Mouse (Mus musculus) midbrain, embryonic 15.5 days (tissue): ENCODE data around the gene Bbc3. TPM values are rescaled to one million over a fixed set of nuclear protein-coding genes. Genes with fewer than 3 reads are reported as not detected.

Experiments
- ATAC-seq: fragments of 200-750 bp; cut with Nextera tagmentation; replicated peaks from 2 replicates; pipeline ENCODE4 v1.8.0; 2017; ENCODE audit warnings: moderate TSS enrichment
- H3K27ac ChIP-seq: fragments of 300-500 bp; sonication (generic); 2 replicates; pipeline ENCODE4 v1.5.1; 2015; ENCODE audit warnings: mild to moderate bottlenecking, inconsistent platforms
- H3K27me3 ChIP-seq: fragments of 300-500 bp; sonication (generic); replicated peaks from 2 replicates; pipeline ENCODE4 v1.6.1; 2015; ENCODE audit warnings: inconsistent platforms
- H3K36me3 ChIP-seq: fragments of 300-500 bp; sonication (generic); replicated peaks from 2 replicates; pipeline ENCODE4 v1.6.1; 2015; ENCODE audit warnings: inconsistent platforms
- H3K4me1 ChIP-seq: fragments of 300-500 bp; sonication (generic); 2 replicates; pipeline ENCODE4 v1.6.1; 2015; ENCODE audit warnings: inconsistent platforms
- H3K4me2 ChIP-seq: fragments of 300-500 bp; sonication (generic); 2 replicates; pipeline ENCODE4 v1.6.1; 2015; ENCODE audit warnings: inconsistent platforms, mild to moderate bottlenecking, moderate library complexity
- H3K4me3 ChIP-seq: fragments of 300-500 bp; sonication (generic); 2 replicates; pipeline ENCODE4 v1.5.1; 2015; ENCODE audit warnings: mild to moderate bottlenecking, inconsistent platforms
- H3K9ac ChIP-seq: fragments of 300-500 bp; sonication (generic); 2 replicates; pipeline ENCODE4 v1.6.1; 2015; ENCODE audit warnings: mild to moderate bottlenecking, inconsistent platforms
- H3K9me3 ChIP-seq: fragments of 300-500 bp; sonication (generic); 2 replicates; pipeline ENCODE4 v1.6.1; 2016; ENCODE audit warnings: inconsistent platforms
- WGBS: fragments of 180-500 bp; shearing (Covaris S2); methylation state at CpG from one replicate; pipeline ENCODE4 v1.1.7; 2015; ENCODE audit warnings: mixed read lengths; 5-methylcytosine and 5-hydroxymethylcytosine counted together
- polyA plus RNA-seq: library from polyadenylated mRNA; unstranded; fragments of >200 nt; fragmentation: Nextera tagmentation; extraction: Ambion mirVana; gene quantifications from 2 replicates; pipeline ENCODE4 v1.2.1, GENCODE M21; 2015

Bbc3 gene
- polyA plus RNA-seq, 1 experiment from 2014 or later, result 35.0 TPM

DNA sequence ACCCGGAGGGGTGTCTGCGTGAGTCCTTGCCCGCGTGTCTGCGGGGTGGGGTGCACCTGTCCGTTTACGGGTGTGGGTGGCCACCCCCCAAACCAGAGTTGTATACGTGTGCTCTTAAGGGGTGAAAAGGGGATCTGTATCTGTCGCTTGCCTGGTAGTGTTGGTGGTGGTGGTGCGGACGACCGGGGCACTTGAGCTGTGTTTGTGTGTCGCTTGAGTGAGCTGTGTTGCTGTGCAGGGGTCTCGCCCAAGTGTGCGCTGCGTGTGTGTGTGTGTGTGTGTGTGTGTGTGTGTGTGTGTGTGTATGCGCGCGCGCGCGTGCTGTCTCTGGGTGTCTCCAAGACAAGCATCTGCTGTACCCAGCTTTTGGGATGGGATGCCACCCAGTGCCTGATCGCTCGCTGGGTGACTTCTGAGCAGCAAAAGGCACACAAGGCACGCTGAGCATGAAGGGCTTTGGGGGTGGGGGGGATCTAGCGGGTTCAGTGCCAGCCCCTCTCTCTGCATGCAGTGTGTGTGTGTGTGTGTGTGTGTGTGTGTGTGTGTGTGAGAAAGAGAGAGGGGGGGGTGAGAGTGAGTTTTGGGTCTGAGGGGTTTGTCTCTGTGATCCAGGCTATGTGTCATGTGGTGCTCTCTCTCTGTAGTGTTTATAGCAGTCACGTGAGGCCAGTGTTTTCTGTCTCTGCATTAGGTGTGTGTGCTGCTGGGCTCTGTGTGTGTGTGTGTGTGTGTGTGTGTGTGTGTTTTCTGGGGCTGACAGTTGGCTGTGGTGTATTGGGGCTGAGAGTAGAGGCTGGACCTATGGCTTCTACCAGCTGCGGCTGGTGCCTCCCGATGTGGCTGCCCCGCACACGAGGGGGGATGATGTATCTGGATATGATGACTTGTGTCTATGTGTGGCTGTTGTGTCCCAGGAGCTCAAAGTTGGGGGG, 2.6 kb downstream of the Bbc3 start:
- Histone ChIP-seq H3K27me3 (no peaks in the 10 kb centered on the region), H3K4me2 (peak overlapping the region; percentile 99), H3K9me3 (no peaks in the 10 kb centered on the region), H3K36me3 (no peaks in the 10 kb centered on the region), H3K9ac (peak overlapping the region; percentile 80), H3K4me3 (peak overlapping the region; percentile 76), H3K27ac (peak overlapping the region; percentile 96), H3K4me1 (peaks cover 57% of the 10 kb centered on the region)
- peak; percentile 6 for ATAC-seq
- 1% methylated on average over 31 of the region's 31 CpGs for WGBS

DNA sequence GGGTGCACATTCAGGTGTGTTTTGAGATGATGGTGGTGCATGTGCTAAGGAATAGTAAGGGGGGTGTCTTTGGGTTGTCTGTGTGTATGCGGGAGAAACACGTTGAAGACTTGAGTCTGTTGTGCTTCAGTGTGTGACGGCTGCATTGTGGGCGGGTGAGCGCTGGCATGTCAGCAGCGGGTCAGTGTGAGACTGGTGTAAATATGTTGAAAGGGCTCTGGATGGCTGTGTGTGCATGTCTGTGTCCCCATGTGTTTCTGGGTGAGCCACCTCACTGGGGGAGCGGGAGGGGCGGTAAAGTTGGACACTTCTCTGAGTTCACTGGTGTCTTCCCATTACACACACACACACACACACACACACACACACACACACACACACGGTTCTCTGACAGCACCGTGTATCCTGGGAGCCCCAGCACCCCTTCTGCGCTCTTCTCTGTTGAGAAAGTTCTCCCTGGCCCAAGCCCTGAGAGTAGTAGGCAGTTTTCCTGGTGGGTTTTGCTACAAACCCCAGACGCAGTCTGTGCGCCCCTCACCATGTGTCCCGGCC, 3.3 kb downstream of the Bbc3 start:
- H3K27ac ChIP-seq, result peak overlapping the region; percentile 96
- under 1% methylated on average over 14 of the region's 14 CpGs for WGBS
- peak overlapping the region; percentile 80 for H3K9ac ChIP-seq
- 0 out of 2 replicates have a peak, but pooled peaks have one; percentile 0 for ATAC-seq
- H3K4me2 ChIP-seq, result peak overlapping the region; percentile 99
- peaks cover 57% of the 10 kb centered on the region for H3K4me1 ChIP-seq
- H3K4me3 ChIP-seq, result peak overlapping the region; percentile 76
- no peaks in the 10 kb centered on the region for H3K36me3 ChIP-seq
- no peaks in the 10 kb centered on the region for H3K9me3 ChIP-seq
- H3K27me3 ChIP-seq, result no peaks in the 10 kb centered on the region

DNA sequence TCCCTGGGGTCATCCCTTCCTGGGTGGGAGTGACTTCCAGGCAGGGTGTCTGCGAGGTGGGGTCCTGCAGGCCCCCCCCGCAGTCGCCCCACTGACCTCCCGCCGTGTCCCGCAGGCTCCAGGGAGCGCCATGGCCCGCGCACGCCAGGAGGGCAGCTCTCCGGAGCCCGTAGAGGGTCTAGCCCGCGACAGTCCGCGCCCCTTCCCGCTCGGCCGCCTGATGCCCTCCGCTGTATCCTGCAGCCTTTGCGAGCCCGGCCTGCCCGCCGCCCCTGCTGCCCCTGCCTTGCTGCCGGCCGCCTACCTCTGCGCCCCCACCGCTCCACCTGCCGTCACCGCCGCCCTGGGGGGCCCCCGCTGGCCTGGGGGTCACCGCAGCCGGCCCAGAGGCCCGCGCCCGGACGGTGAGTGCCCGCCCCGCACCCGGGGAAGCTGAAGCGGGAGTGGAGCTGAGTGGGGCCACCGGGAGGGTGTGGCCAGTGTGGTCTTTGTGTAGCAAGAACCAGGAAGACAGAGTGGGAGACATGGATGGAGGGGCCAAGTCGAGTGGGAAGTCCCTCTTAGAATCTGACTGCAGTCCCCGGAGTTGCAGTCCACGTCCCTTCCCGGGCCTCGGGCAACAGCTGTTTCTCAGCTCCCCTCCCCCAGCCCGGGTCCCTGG, 3.9 kb downstream of the Bbc3 start:
- H3K9me3 ChIP-seq, result no peaks in the 10 kb centered on the region
- no peaks in the 10 kb centered on the region for H3K36me3 ChIP-seq
- peak overlapping the region; percentile 99 for H3K4me2 ChIP-seq
- H3K9ac ChIP-seq, result peak overlapping the region; percentile 80
- peaks cover 57% of the 10 kb centered on the region for H3K4me1 ChIP-seq
- H3K27me3 ChIP-seq, result no peaks in the 10 kb centered on the region
- peak overlapping the region; percentile 96 for H3K27ac ChIP-seq
- no peak for ATAC-seq
- H3K4me3 ChIP-seq, result peak overlapping the region; percentile 76
- WGBS, result under 1% methylated on average over 45 of the region's 49 CpGs

DNA sequence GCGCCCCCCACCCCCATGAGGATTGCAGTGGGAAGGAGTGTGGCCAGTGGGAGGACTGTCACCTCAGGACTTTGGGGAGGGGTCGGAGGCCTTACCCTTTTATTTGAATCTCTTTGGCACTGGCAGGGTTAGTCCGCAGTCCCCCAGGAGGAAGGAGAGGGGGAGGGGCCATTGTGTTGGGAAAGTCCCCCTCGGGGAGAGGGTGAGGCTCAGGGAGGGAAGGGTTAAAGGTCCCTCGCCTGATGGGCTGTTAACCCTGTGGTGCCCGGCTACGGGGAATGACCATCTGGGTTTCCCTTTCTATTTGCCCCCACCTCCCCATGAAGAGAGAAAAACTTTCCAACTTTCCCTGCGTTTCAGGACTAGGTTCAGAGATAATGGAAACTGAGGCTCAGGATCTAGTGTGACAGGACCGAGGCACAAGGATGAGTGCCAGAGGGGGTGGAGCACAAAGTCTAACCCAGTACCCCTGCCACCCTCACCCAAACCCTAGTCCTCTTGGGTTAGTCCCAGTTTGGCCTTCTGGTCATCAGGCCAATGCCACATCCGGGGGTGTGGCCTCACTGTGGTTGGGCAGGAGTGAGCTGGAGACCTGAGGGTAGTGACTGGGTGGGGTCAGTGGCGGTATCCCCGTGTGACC, 4.6 kb downstream of the Bbc3 start:
- peak overlapping the region; percentile 99 for H3K4me2 ChIP-seq
- H3K4me3 ChIP-seq, result peak overlapping the region; percentile 76
- no peak for ATAC-seq
- H3K27ac ChIP-seq, result peak overlapping the region; percentile 96
- under 1% methylated on average over 11 of the region's 12 CpGs for WGBS
- no peaks in the 10 kb centered on the region for H3K9me3 ChIP-seq
- H3K36me3 ChIP-seq, result no peaks in the 10 kb centered on the region
- peak overlapping the region; percentile 80 for H3K9ac ChIP-seq
- no peaks in the 10 kb centered on the region for H3K27me3 ChIP-seq
- peaks cover 57% of the 10 kb centered on the region for H3K4me1 ChIP-seq

DNA sequence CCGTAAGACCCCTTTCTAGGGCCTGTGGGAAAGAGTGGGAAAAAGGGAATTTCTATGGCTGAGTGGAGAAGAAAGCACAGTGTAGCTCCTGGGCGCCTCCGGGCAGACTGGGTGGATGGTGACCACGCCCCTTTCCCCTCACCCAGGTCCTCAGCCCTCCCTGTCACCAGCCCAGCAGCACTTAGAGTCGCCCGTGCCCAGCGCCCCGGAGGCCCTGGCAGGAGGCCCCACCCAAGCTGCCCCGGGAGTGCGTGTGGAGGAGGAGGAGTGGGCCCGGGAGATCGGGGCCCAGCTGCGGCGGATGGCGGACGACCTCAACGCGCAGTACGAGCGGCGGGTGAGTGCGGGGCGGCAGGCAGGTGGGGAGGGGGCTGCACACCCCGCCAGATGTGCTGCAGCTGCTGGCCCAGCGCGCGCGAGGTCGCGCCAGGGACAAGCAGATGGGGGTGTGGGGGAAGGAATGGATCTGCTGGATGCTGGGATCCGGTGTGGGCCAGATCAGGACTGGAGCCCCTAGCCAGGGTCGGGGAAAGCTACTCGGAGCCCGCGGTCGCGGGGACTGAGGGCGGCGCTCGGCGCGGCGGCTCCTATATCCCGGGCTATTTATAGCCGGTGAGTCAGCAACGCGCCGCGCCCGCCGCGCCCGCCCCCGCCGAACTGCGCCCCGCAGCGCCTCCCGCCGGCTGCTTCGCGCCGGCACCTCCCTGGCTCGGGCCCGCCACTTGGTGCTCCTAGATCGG, 5.5 kb downstream of the Bbc3 start:
- Histone ChIP-seq H3K4me1 (peaks cover 57% of the 10 kb centered on the region), H3K9ac (peak overlapping the region; percentile 72), H3K4me2 (peak overlapping the region; percentile 99), H3K4me3 (peak overlapping the region; percentile 76), H3K27ac (peak overlapping the region; percentile 96), H3K27me3 (no peaks in the 10 kb centered on the region), H3K9me3 (no peaks in the 10 kb centered on the region), H3K36me3 (no peaks in the 10 kb centered on the region)
- under 1% methylated on average over 64 of the region's 66 CpGs for WGBS
- peak; percentile 62 for ATAC-seq

DNA sequence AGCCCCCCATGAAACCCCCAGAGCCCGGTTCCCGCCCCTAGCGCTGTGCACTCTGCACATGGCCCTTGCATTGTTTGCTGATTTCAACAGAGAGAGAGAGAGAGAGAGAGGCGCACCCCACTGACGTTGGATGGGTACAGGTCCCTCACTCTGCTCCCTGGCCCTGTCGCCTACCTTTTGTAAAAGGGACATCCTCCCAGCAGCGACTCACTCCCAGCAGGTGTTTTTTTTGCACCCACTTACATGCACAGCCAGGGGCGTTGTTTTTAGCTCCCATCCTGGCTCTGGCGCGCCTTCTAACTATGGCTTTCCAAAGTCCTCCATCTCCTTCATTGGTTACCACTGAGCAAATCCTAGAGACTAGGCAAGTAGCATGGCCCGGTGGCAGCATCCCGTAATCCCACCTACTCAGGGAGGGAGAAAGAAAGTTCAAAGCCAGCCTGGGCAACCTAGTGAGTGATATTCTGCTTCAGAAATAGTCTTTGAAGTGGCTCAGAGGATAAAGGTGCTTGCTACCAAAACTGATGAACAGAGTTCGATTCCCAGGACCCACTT, 6.1 kb downstream of the Bbc3 start:
- H3K4me2 ChIP-seq, result peak overlapping the region; percentile 99
- peak overlapping the region; percentile 96 for H3K27ac ChIP-seq
- peaks cover 51% of the 10 kb centered on the region for H3K4me1 ChIP-seq
- no peaks in the 10 kb centered on the region for H3K9me3 ChIP-seq
- H3K9ac ChIP-seq, result peak overlapping the region; percentile 72
- no peaks in the 10 kb centered on the region for H3K36me3 ChIP-seq
- ATAC-seq, result peak; percentile 28
- H3K4me3 ChIP-seq, result peak overlapping the region; percentile 76
- no peaks in the 10 kb centered on the region for H3K27me3 ChIP-seq
- 10% methylated on average over 13 of the region's 13 CpGs for WGBS

DNA sequence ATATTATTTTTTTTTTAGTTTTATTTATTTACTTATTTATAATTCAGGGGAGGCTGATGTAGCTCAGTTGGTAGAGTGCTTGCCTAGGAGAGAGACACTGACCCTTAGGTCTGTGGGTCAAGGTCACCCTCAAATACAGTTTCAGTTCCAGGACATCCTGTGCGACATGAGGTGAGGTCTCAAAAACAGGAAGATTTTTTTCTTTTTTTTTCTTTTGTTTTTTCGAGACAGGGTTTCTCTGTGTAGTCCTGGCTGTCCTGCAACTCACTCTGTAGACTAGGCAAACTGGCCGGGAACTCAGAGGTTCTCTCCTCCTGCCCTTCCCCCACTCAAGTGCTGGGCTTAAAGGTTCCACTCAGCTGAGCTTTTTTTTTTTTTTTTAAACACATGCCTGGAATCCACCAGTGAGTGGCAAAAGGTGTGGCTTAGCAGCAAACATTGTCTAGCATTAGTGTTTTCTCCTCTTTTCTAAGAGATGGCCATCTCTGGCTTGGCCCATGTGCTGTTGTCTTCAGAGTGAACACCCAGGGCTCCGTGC, 7.1 kb downstream of the Bbc3 start:
- ATAC-seq, result no peak
- Histone ChIP-seq H3K9ac (no peak overlapping the region), H3K36me3 (no peaks in the 10 kb centered on the region), H3K27me3 (no peaks in the 10 kb centered on the region), H3K4me2 (no peak overlapping the region), H3K4me1 (peaks cover 41% of the 10 kb centered on the region), H3K4me3 (no peak overlapping the region), H3K27ac (no peak overlapping the region), H3K9me3 (no peaks in the 10 kb centered on the region)
- WGBS, result 73% methylated on average over 4 of the region's 4 CpGs

DNA sequence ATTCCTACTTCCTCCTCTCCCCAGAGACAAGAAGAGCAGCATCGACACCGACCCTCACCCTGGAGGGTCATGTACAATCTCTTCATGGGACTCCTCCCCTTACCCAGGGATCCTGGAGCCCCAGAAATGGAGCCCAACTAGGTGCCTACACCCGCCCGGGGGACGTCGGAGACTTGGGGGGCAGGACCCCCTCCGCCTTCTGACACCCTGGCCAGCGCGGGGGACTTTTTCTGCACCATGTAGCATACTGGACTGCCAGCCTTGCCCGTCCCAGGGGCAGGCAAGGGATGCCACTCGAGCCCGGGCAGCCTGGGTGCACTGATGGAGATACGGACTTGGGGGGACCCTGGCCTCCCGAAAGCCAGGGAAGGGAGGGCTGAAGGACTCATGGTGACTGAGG, 8.9 kb downstream of the Bbc3 start:
- Histone ChIP-seq H3K4me3 (no peak overlapping the region), H3K27me3 (no peaks in the 10 kb centered on the region), H3K27ac (no peak overlapping the region), H3K9me3 (no peaks in the 10 kb centered on the region), H3K9ac (no peak overlapping the region), H3K4me2 (no peak overlapping the region), H3K4me1 (peaks cover 23% of the 10 kb centered on the region), H3K36me3 (no peaks in the 10 kb centered on the region)
- ATAC-seq, result no peak
- 81% methylated on average over 14 of the region's 14 CpGs for WGBS

DNA sequence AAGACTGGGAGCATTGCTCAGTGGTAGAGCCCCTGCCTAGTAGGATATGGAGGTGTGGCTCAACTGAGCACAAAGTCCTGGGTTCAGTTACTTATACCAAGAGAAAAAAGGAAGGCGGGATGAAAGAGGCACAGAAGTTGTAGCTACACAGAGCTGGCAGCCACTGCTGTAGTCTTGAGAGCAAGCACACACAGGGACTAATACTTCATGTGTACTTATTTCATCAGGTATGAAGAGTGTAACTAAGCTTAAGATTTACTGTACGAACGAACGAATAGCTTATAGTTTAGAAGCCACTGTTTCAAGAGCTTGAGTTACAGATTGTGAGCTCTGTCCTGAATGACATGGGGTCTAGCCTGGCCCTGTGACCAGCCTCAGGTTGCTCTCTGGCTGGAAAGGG, 11.0 kb downstream of the Bbc3 start:
- Histone ChIP-seq H3K4me3 (no peak overlapping the region), H3K9ac (no peak overlapping the region), H3K27ac (no peak overlapping the region), H3K4me2 (no peak overlapping the region), H3K36me3 (no peaks in the 10 kb centered on the region), H3K9me3 (no peaks in the 10 kb centered on the region), H3K4me1 (0 out of 2 replicates have a peak, but pooled peaks cover 3% of the 10 kb centered on the region), H3K27me3 (no peaks in the 10 kb centered on the region)
- no peak for ATAC-seq
- 96% methylated on average over 4 of the region's 4 CpGs for WGBS

DNA sequence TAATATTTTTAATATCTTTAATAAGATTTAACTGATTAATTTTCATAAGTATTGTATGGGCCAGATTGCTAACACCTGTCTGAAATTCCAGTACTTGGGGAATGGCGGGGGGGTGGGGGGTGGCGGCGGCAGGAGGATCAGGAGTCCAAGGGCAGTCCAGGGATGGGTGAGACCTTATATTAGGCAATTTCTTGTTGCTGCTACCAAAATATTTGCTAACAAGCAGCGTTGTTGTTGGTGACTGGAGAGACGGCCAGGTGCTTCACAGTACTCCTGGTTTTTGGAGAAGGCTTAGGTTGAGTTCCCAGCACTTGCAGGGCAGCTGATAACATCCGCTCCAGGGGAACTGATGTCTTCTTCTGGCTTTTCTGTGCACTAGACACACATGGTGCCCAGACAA, 12.3 kb downstream of the Bbc3 start:
- WGBS, result 86% methylated on average over 6 of the region's 6 CpGs
- H3K36me3 ChIP-seq, result no peaks in the 10 kb centered on the region
- H3K9me3 ChIP-seq, result no peaks in the 10 kb centered on the region
- no peak overlapping the region for H3K4me3 ChIP-seq
- no peaks in the 10 kb centered on the region for H3K27me3 ChIP-seq
- H3K4me1 ChIP-seq, result no peaks in the 10 kb centered on the region
- no peak overlapping the region for H3K4me2 ChIP-seq
- no peak overlapping the region for H3K27ac ChIP-seq
- no peak for ATAC-seq
- no peak overlapping the region for H3K9ac ChIP-seq

DNA sequence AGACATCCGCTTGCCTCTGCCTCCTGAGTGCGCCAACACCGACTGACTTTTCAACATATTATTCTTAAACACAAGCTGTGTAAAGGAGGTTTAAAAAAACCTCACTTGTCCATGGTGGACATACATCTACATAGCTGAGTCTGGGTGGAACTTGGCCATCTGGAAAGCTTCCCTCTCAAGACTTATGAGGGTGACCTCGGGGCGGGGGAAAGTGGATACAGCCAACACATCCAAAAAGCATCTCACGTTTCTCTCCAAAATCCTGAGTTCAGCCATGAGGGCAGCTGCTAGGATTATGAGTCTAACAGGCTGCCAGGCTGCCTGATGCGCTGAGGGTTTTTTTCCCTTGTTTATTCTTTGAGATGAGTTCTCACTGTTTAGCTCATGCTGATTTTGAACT, 16.5 kb downstream of the Bbc3 start:
- Histone ChIP-seq H3K4me1 (peaks cover 2% of the 10 kb centered on the region; the same call in 1 of the 2 replicates), H3K27ac (no peak overlapping the region), H3K36me3 (peaks cover 13% of the 10 kb centered on the region; the same call in 1 of the 2 replicates), H3K4me2 (no peak overlapping the region), H3K27me3 (no peaks in the 10 kb centered on the region), H3K9me3 (no peaks in the 10 kb centered on the region), H3K4me3 (no peak overlapping the region), H3K9ac (no peak overlapping the region)
- 90% methylated on average over 7 of the region's 7 CpGs for WGBS
- no peak for ATAC-seq
